Mouse (Mus musculus) ES-E14 (cell line): ENCODE results near the gene Fads1.

Source experiments
- CHD2 ChIP-seq: IDR thresholded peaks from 2 replicates; pipeline ENCODE4 v1.6.1; 2014; ENCODE audit warnings: mild to moderate bottlenecking, low read depth, low read length, inconsistent platforms
- HCFC1 ChIP-seq: IDR thresholded peaks from 2 replicates; pipeline ENCODE4 v1.6.1; 2012; ENCODE audit warnings: low read length, inconsistent platforms, borderline replicate concordance; ENCODE audit not compliant: insufficient read depth
- MAFK ChIP-seq: IDR thresholded peaks from 2 replicates; pipeline ENCODE4 v1.6.1; 2014; ENCODE audit warnings: mild to moderate bottlenecking, low read depth, low read length, inconsistent platforms; ENCODE audit not compliant: insufficient read depth
- ZC3H11A ChIP-seq: IDR thresholded peaks from 2 replicates; pipeline ENCODE4 v1.6.1; 2012; ENCODE audit warnings: low read depth, mild to moderate bottlenecking, inconsistent platforms, low read length, borderline replicate concordance
- ZNF384 ChIP-seq: IDR thresholded peaks from 2 replicates; pipeline ENCODE4 v1.6.1; 2012; ENCODE audit warnings: low read depth, low read length, inconsistent platforms

GRCm38 (mm10) chr19:10205051-10205450, 22.4 kb downstream of the Fads1 start:
- TF ChIP-seq ZC3H11A, result no peak
- TF ChIP-seq HCFC1, result no peak
- TF ChIP-seq ZNF384, result no peak
- no peak for TF ChIP-seq CHD2
- no peak for TF ChIP-seq MAFK
